Mouse (Mus musculus): ENCODE measurements around the gene Slc29a3. TPM values are rescaled to one million over a fixed set of nuclear protein-coding genes. Genes with fewer than 3 reads are reported as not detected.
A peak's percentile ranks its signal among the peaks of the same experiment; 100 is the strongest.
"Not testable (repeated sequence)": the region's sequence is repeated elsewhere in the genome, so short reads cannot be mapped to it uniquely, and the experiment has no call there.

Gene Slc29a3
- polyA plus RNA-seq, 1 experiment from 2014 or later: 10.9 TPM

- no peak overlapping the region for H3K27ac ChIP-seq (replicated peaks)
- 91% methylated on average over 2 of the region's 2 CpGs for WGBS
Measured at GRCm38 (mm10) chr10:60718491-60718890, 34.1 kb downstream of the Slc29a3 start.

GRCm38 (mm10) chr10:60716449-60716848 lies 36.1 kb downstream of the Slc29a3 start:
- Histone ChIP-seq H3K9ac (no peak overlapping the region), H3K4me1 (replicated peaks) (0 out of 2 replicates have a peak, but pooled peaks cover under 1% of the 10 kb centered on the region), H3K27ac (replicated peaks) (no peak overlapping the region), H3K4me3 (no peak overlapping the region), H3K27me3 (no peaks in the 10 kb centered on the region), H3K36me3 (peaks cover 29% of the 10 kb centered on the region), H3K9me3 (no peaks in the 10 kb centered on the region), H3K4me2 (no peak overlapping the region)
- WGBS: 95% methylated on average over 3 of the region's 3 CpGs
- no peak for ATAC-seq (ENCODE audit: low FRiP score, low read depth)

More at GRCm38 (mm10) chr10:60718491-60718890, 34.1 kb downstream of the Slc29a3 start:
- no peak for ATAC-seq (ENCODE audit: low FRiP score, low read depth)
- Histone ChIP-seq H3K4me3 (no peak overlapping the region), H3K4me2 (no peak overlapping the region), H3K27me3 (no peaks in the 10 kb centered on the region), H3K9me3 (no peaks in the 10 kb centered on the region), H3K4me1 (replicated peaks) (0 out of 2 replicates have a peak, but pooled peaks cover 5% of the 10 kb centered on the region), H3K36me3 (peaks cover 23% of the 10 kb centered on the region), H3K9ac (no peak overlapping the region)

GRCm38 (mm10) chr10:60712299-60712698 lies 40.3 kb downstream of the Slc29a3 start:
- peaks cover 29% of the 10 kb centered on the region for H3K36me3 ChIP-seq
- not testable (repeated sequence) for H3K4me2 ChIP-seq; ATAC-seq (ENCODE audit: low FRiP score, low read depth); H3K27ac ChIP-seq (replicated peaks); H3K9me3 ChIP-seq; H3K4me1 ChIP-seq (replicated peaks); H3K4me3 ChIP-seq; H3K27me3 ChIP-seq; H3K9ac ChIP-seq
- WGBS: 73% methylated on average over 8 of the region's 8 CpGs

- H3K27me3 ChIP-seq: no peaks in the 10 kb centered on the region
- no peaks in the 10 kb centered on the region for H3K4me1 ChIP-seq (replicated peaks)
- no peak for ATAC-seq (ENCODE audit: low FRiP score, low read depth)
- H3K9ac ChIP-seq: no peak overlapping the region
- no peaks in the 10 kb centered on the region for H3K9me3 ChIP-seq
- H3K4me2 ChIP-seq: no peak overlapping the region
- no peak overlapping the region for H3K27ac ChIP-seq (replicated peaks)
- 86% methylated on average over 5 of the region's 5 CpGs for WGBS
- peaks cover 10% of the 10 kb centered on the region for H3K36me3 ChIP-seq
- no peak overlapping the region for H3K4me3 ChIP-seq
Measured at GRCm38 (mm10) chr10:60708837-60709236, 43.8 kb downstream of the Slc29a3 start.

GRCm38 (mm10) chr10:60706268-60706667 lies 46.3 kb downstream of the Slc29a3 start:
- no peak overlapping the region for H3K4me2 ChIP-seq
- no peaks in the 10 kb centered on the region for H3K9me3 ChIP-seq
- no peaks in the 10 kb centered on the region for H3K36me3 ChIP-seq
- ATAC-seq (ENCODE audit: low FRiP score, low read depth): no peak
- WGBS: 92% methylated on average over 4 of the region's 4 CpGs
- no peaks in the 10 kb centered on the region for H3K4me1 ChIP-seq (replicated peaks)
- no peak overlapping the region for H3K4me3 ChIP-seq
- H3K27ac ChIP-seq (replicated peaks): no peak overlapping the region
- H3K9ac ChIP-seq: no peak overlapping the region
- H3K27me3 ChIP-seq: no peaks in the 10 kb centered on the region

- no peak overlapping the region for H3K27ac ChIP-seq (replicated peaks)
- H3K9ac ChIP-seq: no peak overlapping the region
- no peaks in the 10 kb centered on the region for H3K27me3 ChIP-seq
- no peak for ATAC-seq (ENCODE audit: low FRiP score, low read depth)
- no peak overlapping the region for H3K4me3 ChIP-seq
- H3K4me1 ChIP-seq (replicated peaks): no peaks in the 10 kb centered on the region
- H3K9me3 ChIP-seq: no peaks in the 10 kb centered on the region
- 69% methylated on average over 2 of the region's 2 CpGs for WGBS
- H3K4me2 ChIP-seq: no peak overlapping the region
- no peaks in the 10 kb centered on the region for H3K36me3 ChIP-seq
Measured at GRCm38 (mm10) chr10:60705134-60705533, 47.5 kb downstream of the Slc29a3 start.

GRCm38 (mm10) chr10:60697775-60698174 lies 54.8 kb downstream of the Slc29a3 start:
- no peak for ATAC-seq (ENCODE audit: low FRiP score, low read depth)
- no peaks in the 10 kb centered on the region for H3K27me3 ChIP-seq
- H3K4me3 ChIP-seq: no peak overlapping the region
- WGBS: 87% methylated on average over 6 of the region's 6 CpGs
- H3K4me1 ChIP-seq (replicated peaks): no peaks in the 10 kb centered on the region; the same call in 1 of the 2 replicates
- no peak overlapping the region for H3K4me2 ChIP-seq
- H3K9me3 ChIP-seq: no peaks in the 10 kb centered on the region
- H3K27ac ChIP-seq (replicated peaks): no peak overlapping the region
- H3K36me3 ChIP-seq: no peaks in the 10 kb centered on the region
- H3K9ac ChIP-seq: no peak overlapping the region

- ATAC-seq (ENCODE audit: low FRiP score, low read depth): peak; percentile 19; the same call in 1 of the 2 replicates
- Histone ChIP-seq H3K27ac (replicated peaks) (no peak overlapping the region), H3K4me3 (no peak overlapping the region), H3K27me3 (peaks cover 4% of the 10 kb centered on the region; the same call in 1 of the 2 replicates), H3K36me3 (no peaks in the 10 kb centered on the region), H3K4me2 (no peak overlapping the region), H3K4me1 (replicated peaks) (peaks cover 1% of the 10 kb centered on the region; the same call in 1 of the 2 replicates), H3K9ac (no peak overlapping the region), H3K9me3 (no peaks in the 10 kb centered on the region)
- WGBS: 16% methylated on average over 5 of the region's 5 CpGs
Measured at GRCm38 (mm10) chr10:60696975-60697374, 55.6 kb downstream of the Slc29a3 start.

GRCm38 (mm10) chr10:60696390-60696789 lies 56.2 kb downstream of the Slc29a3 start, which contains the start of gene Cdh23:
TSS of gene Cdh23 (minus strand) at chr10:60696490.
- Histone ChIP-seq H3K4me1 (replicated peaks) (peaks cover 7% of the 10 kb centered on the region), H3K36me3 (no peaks in the 10 kb centered on the region), H3K9ac (no peak within 1 kb of the TSS), H3K9me3 (no peaks in the 10 kb centered on the region), H3K4me3 (no peak within 1 kb of the TSS), H3K27ac (replicated peaks) (no peak within 1 kb of the TSS), H3K4me2 (no peak within 1 kb of the TSS), H3K27me3 (peaks cover 4% of the 10 kb centered on the region; the same call in 1 of the 2 replicates)
- no peak for ATAC-seq (ENCODE audit: low FRiP score, low read depth)
- 90% methylated on average over 6 of the region's 6 CpGs for WGBS

- no peak overlapping the region for H3K27ac ChIP-seq (replicated peaks)
- peak; percentile 32; the same call in 1 of the 2 replicates for ATAC-seq (ENCODE audit: low FRiP score, low read depth)
- H3K9ac ChIP-seq: no peak overlapping the region
- no peak overlapping the region for H3K4me2 ChIP-seq
- 57% methylated on average over 20 of the region's 20 CpGs for WGBS
- no peaks in the 10 kb centered on the region for H3K36me3 ChIP-seq
- H3K27me3 ChIP-seq: peaks cover 33% of the 10 kb centered on the region
- peaks cover 18% of the 10 kb centered on the region for H3K4me1 ChIP-seq (replicated peaks)
- no peak overlapping the region for H3K4me3 ChIP-seq
- H3K9me3 ChIP-seq: no peaks in the 10 kb centered on the region
Measured at GRCm38 (mm10) chr10:60691671-60692390, 60.8 kb downstream of the Slc29a3 start.

- Histone ChIP-seq H3K36me3 (no peaks in the 10 kb centered on the region), H3K9me3 (no peaks in the 10 kb centered on the region), H3K4me1 (replicated peaks) (peaks cover 27% of the 10 kb centered on the region), H3K4me3 (no peak overlapping the region), H3K9ac (no peak overlapping the region), H3K27ac (replicated peaks) (no peak overlapping the region), H3K4me2 (no peak overlapping the region), H3K27me3 (peaks cover 41% of the 10 kb centered on the region)
- ATAC-seq (ENCODE audit: low FRiP score, low read depth): no peak
- 63% methylated on average over 6 of the region's 6 CpGs for WGBS
Measured at GRCm38 (mm10) chr10:60690960-60691359, 61.6 kb downstream of the Slc29a3 start.

GRCm38 (mm10) chr10:60689396-60689795 lies 63.2 kb downstream of the Slc29a3 start:
- H3K9me3 ChIP-seq: no peaks in the 10 kb centered on the region
- no peak overlapping the region for H3K4me2 ChIP-seq
- no peak overlapping the region for H3K27ac ChIP-seq (replicated peaks)
- H3K36me3 ChIP-seq: no peaks in the 10 kb centered on the region
- no peak overlapping the region for H3K9ac ChIP-seq
- H3K4me1 ChIP-seq (replicated peaks): peaks cover 31% of the 10 kb centered on the region
- no peak overlapping the region for H3K4me3 ChIP-seq
- 83% methylated on average over 4 of the region's 4 CpGs for WGBS
- peaks cover 57% of the 10 kb centered on the region for H3K27me3 ChIP-seq
- ATAC-seq (ENCODE audit: low FRiP score, low read depth): no peak

All from hindbrain, embryonic 15.5 days (tissue).